Mouse (Mus musculus) cerebellum, postnatal 25 days (tissue): ENCODE measurements at regions not wholly inside any gene's neighbourhood (a gene's known extent, or its start where the extent isn't known, plus 50 kb on each side); places are given as distances from the start of the nearest gene placed in this dataset.

ENCODE experiments used
- DNase-seq, 2 experiments: peaks; one replicate each; pipeline ENCODE4 v3.0.0; 2021; ENCODE audit warnings: mixed read lengths in 2 of 2

DNA sequence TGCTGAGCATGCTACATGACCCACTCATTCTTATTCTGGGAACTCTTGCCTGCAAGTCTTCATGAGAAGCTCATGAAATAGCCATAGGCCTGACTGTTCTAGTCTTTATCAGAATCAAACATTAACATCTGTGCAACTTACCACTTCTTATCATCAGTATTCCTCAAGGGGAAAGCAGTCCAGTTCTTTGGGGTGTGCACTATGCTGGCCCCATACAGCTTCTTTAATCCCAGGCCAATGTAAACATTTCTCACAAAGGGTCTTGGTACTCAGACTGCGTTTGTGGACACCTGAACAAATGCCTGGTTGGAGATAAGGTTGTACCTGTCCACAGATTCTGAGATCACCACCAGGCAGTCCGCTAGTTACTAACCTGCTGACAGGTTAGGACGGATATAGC is 51.3 kb downstream of the 3110018I06Rik start:
- no peak for DNase-seq

- no peak for DNase-seq
These were observed 52.8 kb downstream of the 3110018I06Rik start for GRCm38 (mm10) chr12:107541196-107541595.

DNA sequence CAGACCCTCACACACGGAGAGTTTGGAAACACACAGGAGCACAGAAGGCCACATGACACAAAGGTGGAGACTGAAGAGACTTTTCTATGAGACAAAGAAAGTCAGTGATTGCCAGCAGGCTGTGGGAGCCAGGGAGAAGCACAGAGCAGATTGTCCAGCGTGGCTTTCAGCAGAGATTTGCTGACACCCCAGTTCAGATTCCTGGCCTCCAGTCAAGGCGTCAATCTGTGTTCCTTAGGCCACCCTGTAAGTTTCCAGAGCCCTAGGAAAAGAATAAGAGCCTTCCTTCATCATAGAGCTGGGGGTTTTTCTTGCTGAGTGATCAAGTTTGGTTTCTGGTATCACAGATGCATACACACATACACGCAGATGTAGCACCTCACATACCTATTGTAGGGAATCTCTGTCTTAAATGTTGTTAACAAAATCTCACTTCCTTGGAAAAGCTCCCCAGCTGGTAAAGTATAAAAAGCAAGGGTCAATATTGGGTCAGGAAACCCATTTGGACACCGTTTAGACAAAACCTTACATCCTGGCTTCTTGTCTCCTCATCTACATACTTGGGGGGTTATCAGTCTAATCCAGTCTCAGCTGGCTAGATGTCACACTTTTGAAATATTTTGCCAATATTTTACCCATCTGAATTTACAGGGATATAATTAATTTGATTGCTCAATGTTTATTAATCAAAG is 58.9 kb downstream of the 3110018I06Rik start:
- DNase-seq = peak; percentile 25 to 41

GRCm38 (mm10) chr12:107547886-107548448 is 59.5 kb downstream of the 3110018I06Rik start:
- no peak for DNase-seq

DNA sequence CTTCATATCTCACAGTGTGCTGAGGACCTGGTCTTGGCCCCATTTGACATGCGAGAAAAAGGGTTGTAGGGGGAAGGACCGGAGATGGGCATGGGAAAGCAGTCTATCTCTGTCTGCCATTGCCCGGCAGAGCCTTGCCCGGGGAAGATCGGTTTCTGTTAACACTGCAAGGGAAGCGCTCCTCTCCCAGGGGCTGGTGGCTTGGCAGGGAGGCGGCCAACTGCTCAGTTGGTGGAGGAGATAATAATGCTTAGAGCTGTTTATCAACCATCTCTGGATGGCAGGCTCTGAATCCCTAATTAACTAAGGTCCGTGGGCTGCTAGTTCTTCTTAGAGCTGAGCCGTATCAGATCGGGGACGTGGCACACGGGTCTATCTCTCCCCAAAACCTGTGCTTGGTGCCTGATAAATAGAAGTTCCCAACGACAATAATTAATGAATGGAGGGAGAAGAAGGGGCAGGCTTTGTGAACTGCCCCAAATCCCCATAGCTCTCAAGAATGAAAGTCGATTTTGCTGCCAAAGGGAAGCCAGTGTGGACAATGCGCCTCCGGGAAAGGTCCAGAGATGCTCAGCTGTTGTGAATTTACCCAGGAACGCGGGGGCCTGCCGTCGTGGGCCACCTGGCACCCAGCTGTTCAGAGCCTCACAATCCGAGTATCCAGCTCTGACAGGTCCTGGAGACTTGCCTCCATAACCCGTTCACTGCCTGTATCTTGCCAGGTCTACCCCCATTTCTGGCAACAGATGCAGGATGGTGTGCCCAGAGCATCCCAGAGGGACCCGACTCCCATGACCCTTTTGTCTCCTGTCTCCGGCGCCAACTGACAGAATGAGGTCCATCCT is 61.2 kb downstream of the 3110018I06Rik start:
- peak; percentile 37 to 52 for DNase-seq

DNA sequence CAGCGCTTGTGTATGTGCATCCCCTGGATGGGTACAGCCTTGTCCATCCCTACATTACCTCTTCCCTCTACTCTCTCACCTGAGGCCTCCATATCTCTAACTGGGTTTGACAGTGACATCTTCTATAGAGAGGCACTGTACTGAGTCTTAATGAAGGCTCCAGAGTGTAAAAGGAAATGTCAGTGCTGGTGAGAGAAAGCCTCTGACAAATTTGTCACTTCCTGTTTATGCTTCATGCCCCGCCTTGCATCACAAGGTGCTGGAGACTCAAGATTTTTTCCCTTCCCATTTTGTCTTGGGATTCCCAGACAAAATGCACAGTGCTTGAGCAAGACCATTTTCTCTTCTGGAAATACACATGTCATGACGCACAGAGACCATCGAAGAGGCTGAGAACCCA is 70.8 kb downstream of the 3110018I06Rik start:
- DNase-seq = no peak

- DNase-seq = no peak
These were observed 71.7 kb downstream of the 3110018I06Rik start for GRCm38 (mm10) chr12:107560100-107560499.

GRCm38 (mm10) chr12:107572586-107572985 is 84.2 kb downstream of the 3110018I06Rik start:
- DNase-seq = no peak

GRCm38 (mm10) chr12:107579508-107579907 is 91.1 kb downstream of the 3110018I06Rik start:
- no peak for DNase-seq

DNA sequence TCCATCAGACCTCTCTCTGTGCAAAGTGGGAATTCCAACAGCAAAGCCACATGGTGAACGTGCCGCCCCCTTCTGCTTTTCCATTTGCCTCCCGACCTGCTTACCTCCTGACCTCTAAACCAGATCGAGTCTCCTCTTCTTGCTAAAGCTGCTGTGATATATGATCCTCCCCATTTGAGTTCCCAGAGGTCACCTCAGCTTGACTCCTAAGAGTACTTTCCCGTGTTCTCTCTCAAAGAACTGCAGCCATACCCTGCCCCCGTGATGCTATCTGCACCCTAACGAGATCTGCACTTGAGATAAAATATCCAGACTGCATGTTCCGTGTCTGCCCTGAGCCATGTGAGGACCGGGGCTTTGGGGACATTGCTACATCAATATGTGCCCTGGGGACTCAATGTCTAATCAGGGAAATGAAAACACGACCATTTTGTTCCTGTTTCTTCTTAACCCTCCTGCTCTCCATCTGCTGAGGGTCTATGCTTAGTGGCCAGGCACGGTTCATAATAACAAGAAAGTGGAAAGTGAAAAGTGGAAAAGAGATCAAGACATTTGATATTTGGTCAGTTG is 94.8 kb downstream of the 3110018I06Rik start:
- no peak for DNase-seq

DNA sequence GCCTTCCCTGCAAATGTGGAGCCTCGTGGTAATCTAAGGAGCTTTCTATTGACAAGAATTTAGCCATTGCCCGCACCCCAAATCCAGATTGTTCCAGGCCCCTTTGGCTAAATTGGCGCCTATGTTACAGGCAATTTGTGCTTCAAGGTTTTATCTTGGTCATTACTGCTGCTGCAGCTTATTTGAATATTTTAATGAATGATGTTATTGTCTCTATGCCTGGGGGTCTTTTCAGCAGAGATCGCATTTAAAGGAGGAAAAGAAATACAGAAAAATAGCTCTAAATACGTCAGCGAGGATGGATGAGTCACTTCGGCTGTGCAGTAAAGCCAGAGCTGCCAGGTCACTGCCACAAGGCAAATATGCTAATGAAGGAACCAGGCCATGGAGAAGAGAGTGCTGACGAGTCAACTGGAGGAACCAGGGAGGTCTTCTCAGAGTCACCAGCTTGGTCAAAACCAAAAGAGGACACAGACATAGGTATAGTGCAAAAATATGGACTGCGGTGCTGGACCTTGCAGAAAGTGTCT is 97.3 kb downstream of the 3110018I06Rik start:
- DNase-seq = no peak

GRCm38 (mm10) chr12:107596236-107596635 is 107.8 kb downstream of the 3110018I06Rik start:
- DNase-seq = no peak

DNA sequence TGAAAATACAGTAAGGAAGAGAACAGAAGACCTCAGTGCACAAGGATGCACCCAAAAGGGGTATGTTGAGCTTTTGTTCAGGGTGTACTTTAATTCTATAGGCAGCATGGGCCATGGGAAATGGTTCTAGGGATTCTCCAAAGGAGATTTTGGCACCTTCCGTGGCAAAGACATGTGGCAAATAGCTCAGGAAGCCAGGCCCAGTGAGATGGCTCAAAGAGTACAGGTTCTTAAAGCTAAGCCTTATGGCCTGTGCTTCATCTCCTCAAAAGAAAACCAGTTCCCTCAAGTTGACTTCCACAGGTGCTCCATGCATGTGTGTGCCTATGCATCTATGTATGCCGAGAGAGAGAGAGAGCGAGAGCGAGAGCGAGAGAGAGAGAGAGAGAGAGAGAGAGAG is 112.1 kb downstream of the 3110018I06Rik start:
- DNase-seq = no peak

GRCm38 (mm10) chr12:107608966-107609365 is 120.5 kb downstream of the 3110018I06Rik start:
- no peak for DNase-seq

DNA sequence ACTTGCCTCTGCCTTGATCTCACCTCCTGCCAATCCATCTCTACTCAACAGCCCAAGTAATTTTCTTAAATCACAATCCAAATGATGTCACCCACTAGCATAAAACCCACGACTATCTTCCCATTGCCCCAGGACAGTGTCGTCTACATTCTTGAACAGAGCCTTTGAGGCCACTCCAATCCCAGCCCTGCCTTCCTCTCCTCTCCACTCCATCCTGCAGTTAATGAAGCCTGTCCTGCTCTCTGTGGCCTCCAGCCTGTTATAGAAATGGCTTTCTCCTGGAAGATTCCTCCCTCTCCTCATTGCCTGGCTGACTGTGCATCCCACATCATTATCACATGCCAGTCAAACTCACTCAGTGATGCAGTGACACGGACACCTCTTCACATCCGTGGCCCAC is 121.6 kb downstream of the 3110018I06Rik start:
- DNase-seq = no peak

- no peak for DNase-seq
These were observed 129.0 kb downstream of the 3110018I06Rik start for GRCm38 (mm10) chr12:107617212-107617994.

- DNase-seq = peak; percentile 11 to 45
These were observed 136.0 kb downstream of the 3110018I06Rik start for GRCm38 (mm10) chr12:107624446-107624845.

GRCm38 (mm10) chr12:107648008-107648407 is 159.6 kb downstream of the 3110018I06Rik start:
- DNase-seq = no peak

DNA sequence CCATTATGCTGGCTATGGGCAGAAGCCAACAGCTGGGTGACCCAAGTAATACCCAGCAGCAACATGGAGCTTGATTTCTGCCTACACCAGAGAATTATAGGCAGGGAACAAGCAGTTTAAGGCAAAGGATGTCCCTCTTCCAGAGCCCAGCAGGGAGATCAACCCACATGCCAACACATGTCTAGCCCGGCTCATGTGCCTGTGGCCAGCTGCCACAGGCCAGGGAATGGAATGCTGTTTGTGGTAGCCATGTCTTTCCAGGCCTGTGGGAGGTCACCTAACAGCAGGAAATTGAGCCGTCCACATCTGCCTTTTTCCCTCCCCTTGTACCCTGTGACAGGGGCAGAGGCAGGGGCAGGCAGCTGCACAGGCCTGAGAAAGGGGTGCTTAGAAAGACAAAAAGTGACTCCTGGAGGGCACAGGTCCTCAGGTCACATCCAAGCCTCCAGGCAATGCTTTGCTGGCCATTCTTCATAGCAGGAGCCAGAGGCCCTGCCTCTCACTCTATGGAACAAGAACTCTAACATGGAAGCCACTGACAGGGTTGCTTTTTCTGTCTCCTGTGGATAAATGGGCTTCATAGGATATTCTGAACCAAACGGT is 163.8 kb downstream of the 3110018I06Rik start:
- DNase-seq = peak in 1 of 2 experiments; percentile 4

GRCm38 (mm10) chr12:107653131-107653530 is 164.7 kb downstream of the 3110018I06Rik start:
- DNase-seq = no peak

DNA sequence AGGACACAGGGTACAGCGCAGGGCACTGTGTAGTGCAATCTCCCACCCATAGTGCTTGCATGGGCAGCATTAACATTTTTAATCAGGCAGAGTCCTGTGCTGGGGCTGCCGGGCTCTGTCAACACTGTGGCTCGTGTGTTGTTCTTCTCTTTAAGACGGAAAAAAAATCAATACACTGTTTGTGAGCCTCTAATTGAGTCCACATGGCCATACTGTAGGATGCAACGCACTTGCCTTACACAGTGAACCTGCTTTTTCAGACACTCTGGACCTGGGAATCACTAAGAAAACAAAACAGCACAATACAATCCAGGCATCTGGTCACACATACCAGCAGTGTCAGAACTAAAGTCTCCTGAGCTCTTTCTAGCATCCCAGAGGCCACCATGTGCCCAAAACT is 168.4 kb downstream of the 3110018I06Rik start:
- no peak for DNase-seq

DNA sequence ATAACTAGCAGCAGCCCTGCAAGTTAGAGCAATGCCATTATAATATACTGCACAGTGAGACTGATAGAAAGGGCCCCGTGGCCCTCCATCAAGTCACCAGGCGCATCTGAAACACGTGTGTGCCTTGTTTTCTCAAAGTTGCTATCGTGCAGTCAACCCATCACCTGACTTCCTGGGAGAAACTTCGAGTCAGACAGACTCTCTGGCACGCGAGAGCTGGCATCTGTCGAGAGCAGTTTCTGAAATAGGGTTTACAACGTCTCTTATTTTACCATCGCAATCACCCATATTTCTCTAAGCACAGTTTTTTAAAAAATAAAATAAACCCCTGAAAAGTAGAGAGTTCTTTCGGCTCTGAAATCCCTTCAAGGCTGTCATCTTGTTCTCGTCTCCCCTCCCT is 169.8 kb downstream of the 3110018I06Rik start:
- no peak for DNase-seq
